Mouse (Mus musculus): Measurements from ENCODE around the gene Cplx1. TPM values are rescaled to one million over a fixed set of nuclear protein-coding genes. Genes with fewer than 3 reads are reported as not detected.

The Cplx1 gene
- polyA plus RNA-seq (2014; fragmentation: Illumina TruSeq; extraction: RNeasy Lipid Tissue Mini Kit (QIAGEN cat#74804); ENCODE audit: low read depth, low replicate concordance), result not detected

GRCm38 (mm10) chr5:108549489-108550206, at the start of gene Cplx1:
Cplx1 (minus strand) TSS chr5:108550024.

Other genes starting within 250 kb of the Cplx1 start
- 43.6 TPM for gene Pigg, start 237.4 kb downstream of the Cplx1 start, polyA plus RNA-seq (2014; fragmentation: Illumina TruSeq; extraction: RNeasy Lipid Tissue Mini Kit (QIAGEN cat#74804); ENCODE audit: low read depth, low replicate concordance)
- gene Gm42517, start 182.1 kb downstream of the Cplx1 start, polyA plus RNA-seq (2014; fragmentation: Illumina TruSeq; extraction: RNeasy Lipid Tissue Mini Kit (QIAGEN cat#74804); ENCODE audit: low read depth, low replicate concordance), result not detected
- not detected for gene Pde6b, start 161.6 kb downstream of the Cplx1 start, polyA plus RNA-seq (2014; fragmentation: Illumina TruSeq; extraction: RNeasy Lipid Tissue Mini Kit (QIAGEN cat#74804); ENCODE audit: low read depth, low replicate concordance)
- gene Atp5k, start 115.6 kb downstream of the Cplx1 start, polyA plus RNA-seq (2014; fragmentation: Illumina TruSeq; extraction: RNeasy Lipid Tissue Mini Kit (QIAGEN cat#74804); ENCODE audit: low read depth, low replicate concordance), result 147 TPM
- 0.73 TPM for gene Mfsd7a, start 101.1 kb downstream of the Cplx1 start, polyA plus RNA-seq (2014; fragmentation: Illumina TruSeq; extraction: RNeasy Lipid Tissue Mini Kit (QIAGEN cat#74804); ENCODE audit: low read depth, low replicate concordance)
- gene Pcgf3, start 88.8 kb downstream of the Cplx1 start, polyA plus RNA-seq (2014; fragmentation: Illumina TruSeq; extraction: RNeasy Lipid Tissue Mini Kit (QIAGEN cat#74804); ENCODE audit: low read depth, low replicate concordance), result 19.9 TPM
- gene Gak, start 79.7 kb upstream of the Cplx1 start, polyA plus RNA-seq (2014; fragmentation: Illumina TruSeq; extraction: RNeasy Lipid Tissue Mini Kit (QIAGEN cat#74804); ENCODE audit: low read depth, low replicate concordance), result 55.0 TPM
- 24.1 TPM for gene Tmem175, start 79.7 kb upstream of the Cplx1 start, polyA plus RNA-seq (2014; fragmentation: Illumina TruSeq; extraction: RNeasy Lipid Tissue Mini Kit (QIAGEN cat#74804); ENCODE audit: low read depth, low replicate concordance)
- 5.1 TPM for gene Idua, start 110.3 kb upstream of the Cplx1 start, polyA plus RNA-seq (2014; fragmentation: Illumina TruSeq; extraction: RNeasy Lipid Tissue Mini Kit (QIAGEN cat#74804); ENCODE audit: low read depth, low replicate concordance)
- gene Dgkq, start 119.6 kb upstream of the Cplx1 start, polyA plus RNA-seq (2014; fragmentation: Illumina TruSeq; extraction: RNeasy Lipid Tissue Mini Kit (QIAGEN cat#74804); ENCODE audit: low read depth, low replicate concordance), result 9.8 TPM
- 13.5 TPM for gene Slc26a1, start 125.5 kb upstream of the Cplx1 start, polyA plus RNA-seq (2014; fragmentation: Illumina TruSeq; extraction: RNeasy Lipid Tissue Mini Kit (QIAGEN cat#74804); ENCODE audit: low read depth, low replicate concordance)
- 4.3 TPM for gene Fgfrl1, start 142.4 kb upstream of the Cplx1 start, polyA plus RNA-seq (2014; fragmentation: Illumina TruSeq; extraction: RNeasy Lipid Tissue Mini Kit (QIAGEN cat#74804); ENCODE audit: low read depth, low replicate concordance)
- gene Rnf212, start 225.0 kb upstream of the Cplx1 start, polyA plus RNA-seq (2014; fragmentation: Illumina TruSeq; extraction: RNeasy Lipid Tissue Mini Kit (QIAGEN cat#74804); ENCODE audit: low read depth, low replicate concordance), result not detected
- not detected for gene Tmed11, start 245.3 kb upstream of the Cplx1 start, polyA plus RNA-seq (2014; fragmentation: Illumina TruSeq; extraction: RNeasy Lipid Tissue Mini Kit (QIAGEN cat#74804); ENCODE audit: low read depth, low replicate concordance)